Mouse (Mus musculus) ES-Bruce4 (cell line): ENCODE results near the gene Ddi2. TPM values are rescaled to one million over a fixed set of nuclear protein-coding genes. Genes with fewer than 3 reads are reported as not detected.

ENCODE experiments used
- H3K27ac ChIP-seq: 2 replicates; pipeline ENCODE4 v1.5.1; 2012; ENCODE audit warnings: low read length, inconsistent platforms; ENCODE audit not compliant: insufficient read depth
- H3K27me3 ChIP-seq: 2 replicates; pipeline ENCODE4 v1.6.1; 2012; ENCODE audit warnings: mild to moderate bottlenecking, low read length, inconsistent platforms; ENCODE audit not compliant: control insufficient read depth, poor library complexity, insufficient read depth, severe bottlenecking
- H3K36me3 ChIP-seq: 2 replicates; pipeline ENCODE4 v1.6.1; 2012; ENCODE audit warnings: inconsistent platforms, mild to moderate bottlenecking, low read length, moderate library complexity; ENCODE audit not compliant: control insufficient read depth, poor library complexity, insufficient read depth, severe bottlenecking
- H3K4me1 ChIP-seq: one replicate; pipeline ENCODE4 v1.8.1; 2011; ENCODE audit warnings: low read length; ENCODE audit not compliant: control insufficient read depth, insufficient read depth
- H3K4me3 ChIP-seq: 2 replicates; pipeline ENCODE4 v1.5.1; 2011; ENCODE audit warnings: low read depth, mild to moderate bottlenecking, low read length
- H3K9ac ChIP-seq: 2 replicates; pipeline ENCODE4 v1.6.1; 2012; ENCODE audit warnings: low read depth, mild to moderate bottlenecking, inconsistent platforms; ENCODE audit not compliant: poor library complexity, severe bottlenecking
- H3K9me3 ChIP-seq: replicated peaks from 2 replicates; pipeline ENCODE4 v1.6.1; 2012; ENCODE audit warnings: mild to moderate bottlenecking, low read length, inconsistent platforms; ENCODE audit not compliant: control insufficient read depth, poor library complexity, insufficient read depth, severe bottlenecking
- CTCF ChIP-seq: IDR thresholded peaks from one replicate; pipeline ENCODE4 v1.8.1; 2011; ENCODE audit warnings: low read depth, low read length
- EP300 ChIP-seq: IDR thresholded peaks from 2 replicates; pipeline ENCODE4 v1.6.1; 2011; ENCODE audit warnings: low read depth, low read length; ENCODE audit not compliant: insufficient read depth
- POLR2A ChIP-seq: IDR thresholded peaks from one replicate; pipeline ENCODE4 v1.8.1; 2011; ENCODE audit warnings: low read length; ENCODE audit not compliant: insufficient read depth
- polyA plus RNA-seq: library from polyadenylated mRNA; stranded (reverse); fragments of >200 nt; gene quantifications from 2 replicates; pipeline ENCODE4 v1.2.4, GENCODE M21; 2011; ENCODE audit warnings: low read depth; ENCODE audit not compliant: missing spikeins, insufficient read depth, insufficient read length

Gene Ddi2
- polyA plus RNA-seq, 1 experiment = 46.0 TPM

DNA sequence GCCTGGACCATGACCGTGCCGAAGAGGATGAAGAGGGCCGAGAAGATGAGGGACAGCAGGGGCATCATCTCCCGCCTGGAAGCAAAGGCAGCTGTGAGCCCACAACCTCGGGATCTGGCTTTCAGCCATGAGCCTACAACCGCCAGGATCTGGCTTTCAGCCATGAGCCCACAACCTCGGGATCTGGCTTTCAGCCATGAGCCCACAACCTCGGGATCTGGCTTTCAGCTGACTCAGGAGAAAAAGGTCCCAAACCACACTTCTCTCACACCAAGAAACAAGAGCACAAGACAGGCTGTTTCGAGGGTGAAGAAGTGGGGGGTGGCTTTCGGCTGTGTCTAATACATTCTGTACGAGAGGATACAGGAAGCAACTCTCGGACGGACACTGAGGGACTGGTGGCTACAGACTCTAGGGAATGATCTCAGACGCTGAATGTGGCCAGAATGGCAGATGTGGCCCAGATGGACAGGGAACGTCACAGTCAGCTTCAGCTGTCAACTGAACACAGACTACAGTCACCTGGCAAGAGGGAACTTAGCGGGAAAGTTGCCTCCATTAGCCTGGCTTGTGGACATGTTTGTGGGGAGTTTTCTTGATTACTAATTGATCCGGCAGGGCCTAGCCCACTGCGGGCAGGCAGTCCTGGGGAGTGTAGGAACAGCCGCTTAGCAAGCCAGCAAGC, 43.6 kb upstream of the Ddi2 start:
- H3K9ac ChIP-seq = no peak overlapping the region
- no peaks in the 10 kb centered on the region for H3K36me3 ChIP-seq
- no peak overlapping the region for H3K4me3 ChIP-seq
- no peaks in the 10 kb centered on the region for H3K9me3 ChIP-seq
- H3K27me3 ChIP-seq = no peaks in the 10 kb centered on the region
- TF ChIP-seq CTCF (no peak), EP300 (no peak), POLR2A (no peak)
- H3K27ac ChIP-seq = no peak overlapping the region
- no peaks in the 10 kb centered on the region for H3K4me1 ChIP-seq

GRCm38 (mm10) chr4:141766316-141766667, 43.1 kb upstream of the Ddi2 start:
- H3K27me3 ChIP-seq = no peaks in the 10 kb centered on the region
- no peaks in the 10 kb centered on the region for H3K9me3 ChIP-seq
- H3K4me1 ChIP-seq = no peaks in the 10 kb centered on the region
- no peaks in the 10 kb centered on the region for H3K36me3 ChIP-seq
- H3K9ac ChIP-seq = no peak overlapping the region
- H3K27ac ChIP-seq = no peak overlapping the region
- TF ChIP-seq EP300 = no peak
- no peak for TF ChIP-seq POLR2A
- TF ChIP-seq CTCF = no peak
- H3K4me3 ChIP-seq = no peak overlapping the region

DNA sequence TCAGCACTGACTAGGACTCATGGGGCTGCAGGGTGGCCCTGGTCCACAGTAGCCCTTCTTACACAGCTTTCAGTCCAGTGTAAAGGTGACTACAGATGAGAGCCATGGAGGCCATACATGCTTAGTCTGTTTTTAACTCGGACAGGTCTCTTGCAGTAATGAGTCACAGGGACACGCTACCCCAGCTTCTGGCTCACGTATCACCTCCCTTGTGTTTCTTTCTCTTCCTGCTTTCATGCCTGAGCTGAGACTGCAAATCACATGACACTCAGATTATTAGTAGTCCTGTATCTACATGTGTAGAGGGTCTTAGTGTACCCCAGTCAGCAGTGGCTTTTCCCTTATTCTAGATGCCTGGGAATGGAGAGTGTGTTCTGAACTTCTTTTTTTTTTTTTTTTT, 41.8 kb upstream of the Ddi2 start:
- Histone ChIP-seq H3K9me3 (no peaks in the 10 kb centered on the region), H3K27me3 (no peaks in the 10 kb centered on the region), H3K36me3 (no peaks in the 10 kb centered on the region), H3K27ac (no peak overlapping the region), H3K4me1 (no peaks in the 10 kb centered on the region), H3K9ac (no peak overlapping the region), H3K4me3 (no peak overlapping the region)
- no peak for TF ChIP-seq EP300
- TF ChIP-seq POLR2A = no peak
- no peak for TF ChIP-seq CTCF

DNA sequence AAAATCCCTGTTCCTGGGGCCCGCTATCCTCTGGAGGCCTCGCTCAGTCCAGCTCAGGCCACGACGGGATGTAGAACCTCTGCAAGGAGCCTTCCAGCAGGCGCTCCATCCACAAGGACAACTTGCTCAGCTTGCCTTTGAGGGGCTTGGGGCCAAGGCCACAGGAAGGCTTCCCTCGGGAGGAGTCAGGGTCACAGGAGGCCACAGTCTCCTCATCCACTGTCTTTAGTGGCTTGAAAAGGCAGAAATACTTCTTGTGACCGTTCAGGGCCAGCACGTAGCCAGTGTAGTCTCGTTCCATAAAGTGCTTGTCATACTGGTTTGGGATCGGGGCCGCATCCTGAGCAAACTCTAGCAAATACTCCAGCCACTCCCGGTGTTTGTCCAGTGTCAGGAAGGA, 40.3 kb upstream of the Ddi2 start:
- no peaks in the 10 kb centered on the region for H3K9me3 ChIP-seq
- H3K27me3 ChIP-seq = no peaks in the 10 kb centered on the region
- H3K4me3 ChIP-seq = no peak overlapping the region
- no peak overlapping the region for H3K9ac ChIP-seq
- TF ChIP-seq POLR2A (no peak), CTCF (no peak), EP300 (no peak)
- H3K4me1 ChIP-seq = no peaks in the 10 kb centered on the region
- H3K36me3 ChIP-seq = no peaks in the 10 kb centered on the region
- no peak overlapping the region for H3K27ac ChIP-seq

DNA sequence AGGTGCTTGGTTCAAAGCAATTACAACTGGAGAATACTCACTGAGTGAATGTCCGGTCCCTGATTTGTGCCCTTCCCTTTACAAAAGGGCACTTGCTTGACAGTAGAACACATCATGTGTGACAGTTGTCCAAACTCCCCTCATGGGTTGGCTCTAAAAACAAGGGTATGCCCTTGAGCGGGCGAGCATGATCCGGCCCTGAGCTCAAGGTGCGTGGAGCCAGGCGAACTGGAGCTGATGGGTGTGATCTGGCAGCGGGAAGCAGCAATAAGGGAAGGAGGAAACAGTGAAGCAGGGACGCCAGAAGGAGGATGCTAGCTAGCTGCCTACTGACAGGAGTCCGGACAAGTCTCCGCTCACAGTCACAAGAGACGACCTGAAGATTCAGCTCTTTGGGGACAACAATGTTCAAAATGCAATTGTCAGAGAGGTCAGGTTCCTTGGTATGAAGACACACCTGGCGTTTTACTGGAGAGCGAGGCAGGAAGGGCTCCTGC, 38.9 kb upstream of the Ddi2 start:
- no peaks in the 10 kb centered on the region for H3K4me1 ChIP-seq
- H3K9ac ChIP-seq = no peak overlapping the region
- no peak overlapping the region for H3K27ac ChIP-seq
- H3K4me3 ChIP-seq = no peak overlapping the region
- no peaks in the 10 kb centered on the region for H3K9me3 ChIP-seq
- no peaks in the 10 kb centered on the region for H3K36me3 ChIP-seq
- TF ChIP-seq CTCF = no peak
- no peak for TF ChIP-seq POLR2A
- no peak for TF ChIP-seq EP300
- no peaks in the 10 kb centered on the region for H3K27me3 ChIP-seq

GRCm38 (mm10) chr4:141760942-141761341, 37.7 kb upstream of the Ddi2 start:
- no peaks in the 10 kb centered on the region for H3K36me3 ChIP-seq
- no peaks in the 10 kb centered on the region for H3K27me3 ChIP-seq
- no peak for TF ChIP-seq POLR2A
- no peak for TF ChIP-seq CTCF
- TF ChIP-seq EP300 = no peak
- H3K9ac ChIP-seq = no peak overlapping the region
- no peaks in the 10 kb centered on the region for H3K9me3 ChIP-seq
- no peaks in the 10 kb centered on the region for H3K4me1 ChIP-seq
- no peak overlapping the region for H3K27ac ChIP-seq
- H3K4me3 ChIP-seq = no peak overlapping the region
